Comparison of ENCODE assay signal across 21 mouse cellular contexts in genomic region chr3:27929219-27929618, GRCm38 (mm10). TPM values are rescaled to one million over a fixed set of nuclear protein-coding genes. Genes with fewer than 3 reads are reported as not detected.
A peak's percentile ranks its signal among the peaks of the same experiment; 100 is the strongest.
DNase-seq lines count a peak whose midpoint lies in the region; ATAC-seq and TF ChIP-seq lines count a peak whose summit lies in the region.
"Had no signal": no experiment of that assay in that cellular context is flagged by ENCODE, and none has a peak within 500 bp of the region (broad histone marks: within the 10 kb centered on the region; RNA-seq: fewer than 3 reads in every experiment).

No protein-coding gene starts in this region.

- no peak overlapping the region for H3K9ac ChIP-seq in forebrain, embryonic 11.5 days (ENCODE audit: low read length)
- H3K9ac ChIP-seq: heart, embryonic 13.5 days; hindbrain, embryonic 15.5 days had no signal

- no peaks in the 10 kb centered on the region for H3K4me1 ChIP-seq in heart, embryonic 10.5 days
- H3K4me1 ChIP-seq in forebrain, embryonic 11.5 days (replicated peaks; ENCODE audit: control insufficient read depth, insufficient read depth, low read length), result no peaks in the 10 kb centered on the region
- H3K4me1 ChIP-seq: heart, embryonic 13.5 days; hindbrain, embryonic 15.5 days had no signal

- H3K79me3 ChIP-seq in C2C12 (ENCODE audit: low read depth), result no peaks in the 10 kb centered on the region

- H3K36me3 ChIP-seq in heart, embryonic 10.5 days, result no peaks in the 10 kb centered on the region
- H3K36me3 ChIP-seq in C2C12 (ENCODE audit: control insufficient read depth, insufficient read depth), result no peaks in the 10 kb centered on the region
- no peaks in the 10 kb centered on the region for H3K36me3 ChIP-seq in forebrain, embryonic 11.5 days (ENCODE audit: control insufficient read depth, insufficient read depth, low read length)
- H3K36me3 ChIP-seq: heart, embryonic 13.5 days; hindbrain, embryonic 15.5 days had no signal

- no peak overlapping the region for H3K4me3 ChIP-seq in heart, embryonic 10.5 days
- H3K4me3 ChIP-seq in C2C12 (ENCODE audit: insufficient read depth, poor library complexity, severe bottlenecking), result no peak overlapping the region
- H3K4me3 ChIP-seq in forebrain, embryonic 11.5 days (ENCODE audit: low read depth, low read length), result no peak overlapping the region
- H3K4me3 ChIP-seq: heart, embryonic 13.5 days; hindbrain, embryonic 15.5 days had no signal

- no peaks in the 10 kb centered on the region for H3K27me3 ChIP-seq in heart, embryonic 10.5 days (ENCODE audit: insufficient read depth, poor library complexity, severe bottlenecking)
- H3K27me3 ChIP-seq in C2C12 (ENCODE audit: control insufficient read depth, insufficient read depth, insufficient read length), result no peaks in the 10 kb centered on the region
- no peaks in the 10 kb centered on the region for H3K27me3 ChIP-seq in forebrain, embryonic 11.5 days (ENCODE audit: control insufficient read depth, insufficient read depth, low read length)
- H3K27me3 ChIP-seq: heart, embryonic 13.5 days; hindbrain, embryonic 15.5 days had no signal

- no peak overlapping the region for H3K27ac ChIP-seq in heart, embryonic 10.5 days
- no peak overlapping the region for H3K27ac ChIP-seq in forebrain, embryonic 11.5 days (ENCODE audit: low read depth, low read length)
- H3K27ac ChIP-seq: heart, embryonic 13.5 days; hindbrain, embryonic 15.5 days had no signal

- H3K9me3 ChIP-seq in heart, embryonic 10.5 days, result no peaks in the 10 kb centered on the region
- H3K9me3 ChIP-seq in forebrain, embryonic 11.5 days (ENCODE audit: control insufficient read depth, low read length), result no peaks in the 10 kb centered on the region
- H3K9me3 ChIP-seq: heart, embryonic 13.5 days; hindbrain, embryonic 15.5 days had no signal

- no peak overlapping the region for H3ac ChIP-seq in C2C12 (ENCODE audit: control insufficient read depth, insufficient read length, low read depth)

- TF ChIP-seq CTCF in C2C12 (IDR thresholded peaks at IDR 0.05; ENCODE audit: control insufficient read depth, insufficient read depth, insufficient read length), result no peak

- DNase-seq in heart, adult 11 months, result peak; percentile 78
- no peak for DNase-seq in heart, embryonic 10.5 days (ENCODE audit: low spot score)
- DNase-seq in right cerebral cortex, adult 2 months (ENCODE audit: low spot score in 2 of 2), result peak; percentile 41 to 44
- no peak for DNase-seq in right cerebral cortex, adult 18-20 months
- peak; percentile 14 for DNase-seq in right cerebral cortex, postnatal 25 days
- DNase-seq in forebrain, embryonic 11.5 days (ENCODE audit: low spot score), result no peak
- DNase-seq in cerebellum, postnatal 4 days (ENCODE audit: low spot score in 2 of 2), result no peak
- DNase-seq: adrenal gland, adult 8-10 months; adrenal gland, postnatal 36 days; cerebellum, adult 11 months; cerebellum, adult 9-10 months; cerebellum, postnatal 25 days; gastrocnemius, postnatal 14 days; heart, postnatal 36 days had no signal

- no peaks in the 10 kb centered on the region for H3K79me2 ChIP-seq in C2C12 (ENCODE audit: control insufficient read depth, insufficient read depth)

- ATAC-seq in forebrain, embryonic 11.5 days (replicated peaks; ENCODE audit: low FRiP score), result no peak
- ATAC-seq: forebrain, embryonic 14.5 days had no signal

- WGBS in heart, embryonic 10.5 days, result 87% methylated on average over 4 of the region's 4 CpGs
- WGBS in forebrain, embryonic 11.5 days, result 90% methylated on average over 4 of the region's 4 CpGs

- H3K4me2 ChIP-seq in forebrain, embryonic 11.5 days (ENCODE audit: low read depth, low read length, severe bottlenecking), result no peak overlapping the region
- H3K4me2 ChIP-seq: heart, embryonic 13.5 days; hindbrain, embryonic 15.5 days had no signal

TF ChIP-seq in C2C12, 6 proteins besides CTCF, POLR2A, EP300 and RAD21:
- TF ChIP-seq MYOG (IDR thresholded peaks at IDR 0.05; ENCODE audit: control insufficient read depth, extremely low read depth, insufficient read length) (no peak), USF1 (IDR thresholded peaks at IDR 0.05; ENCODE audit: low read depth) (peak; percentile 40)

RNA-seq across cellular contexts. Expression of gene Pld1, which starts 9.3 kb away (rescaled TPM):
- polyA plus RNA-seq in heart, embryonic 10.5 days (2016; fragmentation: Nextera tagmentation; extraction: Ambion mirVana), result 5.7 TPM in 2 replicates
- 2.5 TPM for polyA plus RNA-seq in C2C12 (2012; fragmentation: generic; extraction: Trizol)
- 4.6 and 5.3 TPM in 2 replicates for polyA plus RNA-seq in forebrain, embryonic 11.5 days (2014; fragmentation: Nextera tagmentation; extraction: Ambion mirVana)

RNA-seq across cellular contexts. Expression of gene Tmem212, which starts 33.1 kb away (rescaled TPM):
- polyA plus RNA-seq in heart, embryonic 10.5 days (2016; fragmentation: Nextera tagmentation; extraction: Ambion mirVana), result not detected in 2 replicates
- not detected for polyA plus RNA-seq in C2C12 (2012; fragmentation: generic; extraction: Trizol)
- not detected in 2 replicates for polyA plus RNA-seq in forebrain, embryonic 11.5 days (2014; fragmentation: Nextera tagmentation; extraction: Ambion mirVana)
- polyA plus RNA-seq: brain, embryonic 14.5 days; forebrain, embryonic 14.5 days; heart, embryonic 13.5 days; heart, postnatal 0 days; hindbrain, embryonic 11.5 days; hindbrain, embryonic 15.5 days had no signal

Comparison
In these comparisons a context has a peak if more than half of its experiments do, and no peak if none do; other contexts are left out.
1. DNase-seq: peak in heart, adult 11 months (single experiment), right cerebral cortex, adult 2 months (2 of 2) and right cerebral cortex, postnatal 25 days (single experiment); none in heart, embryonic 10.5 days (single experiment), right cerebral cortex, adult 18-20 months (single experiment), forebrain, embryonic 11.5 days (single experiment) and cerebellum, postnatal 4 days (0 of 2).